Mouse (Mus musculus) ovary, postnatal 14 days (tissue): Measurements from ENCODE around the gene Nup214.
"Not testable (repeated sequence)": the region's sequence is repeated elsewhere in the genome, so short reads cannot be mapped to it uniquely, and the experiment has no call there.

ENCODE experiments used
- DNase-seq: peaks from one replicate; pipeline ENCODE4 v3.0.0; 2022; ENCODE audit warnings: low spot score

Nup214 gene

GRCm38 (mm10) chr2:31964191-31964590 lies 10.0 kb upstream of the Nup214 start:
- DNase-seq: no peak

- no peak for DNase-seq
Observed at GRCm38 (mm10) chr2:31965110-31965509, 9.1 kb upstream of the Nup214 start.

- DNase-seq: no peak
Observed at GRCm38 (mm10) chr2:31966801-31967200, 7.4 kb upstream of the Nup214 start.

- no peak for DNase-seq
Observed at GRCm38 (mm10) chr2:31972589-31972988, 1.6 kb upstream of the Nup214 start.

GRCm38 (mm10) chr2:31974809-31975371 lies 654 bp downstream of the Nup214 start:
- DNase-seq: no peak

- no peak for DNase-seq
Observed at GRCm38 (mm10) chr2:31987774-31988173, 13.5 kb downstream of the Nup214 start.

- DNase-seq: no peak
Observed at GRCm38 (mm10) chr2:31990961-31991360, 16.7 kb downstream of the Nup214 start.

- DNase-seq: no peak
Observed at GRCm38 (mm10) chr2:31994896-31995295, 20.7 kb downstream of the Nup214 start.

GRCm38 (mm10) chr2:31996060-31996459 lies 21.8 kb downstream of the Nup214 start:
- DNase-seq: no peak

GRCm38 (mm10) chr2:31997539-31997938 lies 23.3 kb downstream of the Nup214 start:
- DNase-seq: no peak

GRCm38 (mm10) chr2:31998443-31998842 lies 24.2 kb downstream of the Nup214 start:
- no peak for DNase-seq

- no peak for DNase-seq
Observed at GRCm38 (mm10) chr2:32008311-32008710, 34.1 kb downstream of the Nup214 start.

- no peak for DNase-seq
Observed at GRCm38 (mm10) chr2:32008716-32009115, 34.5 kb downstream of the Nup214 start.

GRCm38 (mm10) chr2:32019704-32020103 lies 45.5 kb downstream of the Nup214 start:
- DNase-seq: no peak

- no peak for DNase-seq
Observed at GRCm38 (mm10) chr2:32020229-32020628, 46.0 kb downstream of the Nup214 start.

- no peak for DNase-seq
Observed at GRCm38 (mm10) chr2:32024372-32024771, 50.1 kb downstream of the Nup214 start.

- DNase-seq: no peak
Observed at GRCm38 (mm10) chr2:32029636-32030035, 55.4 kb downstream of the Nup214 start.

- DNase-seq: peak; percentile 49
Observed at GRCm38 (mm10) chr2:32033436-32033835, 59.2 kb downstream of the Nup214 start.

- DNase-seq: no peak
Observed at GRCm38 (mm10) chr2:32034206-32034605, 60.0 kb downstream of the Nup214 start.

GRCm38 (mm10) chr2:32037279-32037858 lies 63.1 kb downstream of the Nup214 start:
- no peak for DNase-seq

GRCm38 (mm10) chr2:32038661-32039081 lies 64.4 kb downstream of the Nup214 start:
- DNase-seq: no peak

- DNase-seq: not testable (repeated sequence)
Observed at GRCm38 (mm10) chr2:32040646-32041045, 66.4 kb downstream of the Nup214 start.

- no peak for DNase-seq
Observed at GRCm38 (mm10) chr2:32041087-32041486, 66.9 kb downstream of the Nup214 start.

GRCm38 (mm10) chr2:32043836-32044235 lies 69.6 kb downstream of the Nup214 start:
- no peak for DNase-seq
